Mouse (Mus musculus) C3H10T1/2 (cell line): ENCODE data around the gene Nme6. TPM values are rescaled to one million over a fixed set of nuclear protein-coding genes. Genes with fewer than 3 reads are reported as not detected.

ENCODE experiments used
- polyA plus RNA-seq, 2 experiments: library from polyadenylated mRNA; unstranded; fragments of >200 nt; fragmentation: generic; extraction: Trizol; gene quantifications; one replicate each; pipeline ENCODE4 v1.2.1; 2012; ENCODE audit warnings: missing spikeins in 2 of 2

The Nme6 gene
- 10 to 100 TPM; 21.9 to 65.7 TPM for polyA plus RNA-seq

DNA sequence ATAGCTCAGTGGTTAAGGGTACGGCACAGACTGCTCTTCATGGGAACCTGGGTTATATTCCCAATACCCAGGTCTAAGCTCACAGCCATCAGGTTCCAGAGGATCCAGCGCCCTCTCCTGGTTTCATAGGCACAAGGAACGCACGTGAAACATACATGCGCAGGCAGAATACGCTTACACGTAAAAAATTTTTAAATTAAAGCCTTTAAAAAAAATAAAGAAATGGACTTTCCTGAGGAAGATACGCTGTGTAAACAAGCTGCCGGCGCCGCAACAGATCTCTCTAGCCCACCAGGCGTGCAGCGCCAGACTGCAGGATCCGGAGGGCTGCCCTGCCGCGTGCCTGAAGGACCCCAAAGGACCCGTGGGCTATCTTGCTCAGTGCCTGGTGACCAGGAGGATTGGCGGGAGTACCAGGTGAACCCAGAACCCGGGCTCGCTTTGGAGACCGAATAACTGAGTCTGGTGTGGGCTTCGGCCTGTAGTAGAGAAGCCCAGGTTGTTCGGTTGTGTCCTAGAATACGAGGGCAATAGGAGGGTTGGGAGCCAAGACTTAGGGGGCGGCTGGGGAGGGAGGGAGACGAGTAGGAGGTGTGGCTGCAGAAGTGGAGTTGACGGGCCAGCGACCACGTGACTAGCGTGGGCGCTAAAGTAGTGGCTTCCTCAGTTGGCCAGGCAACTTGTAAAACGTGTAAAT is at the start of gene Nme6:
Gene Nme6, plus strand, starts transcription at position 359 of the 697 bp plus-strand sequence.

GRCm38 (mm10) chr9:109790570-109790969 is 42.0 kb upstream of the Nme6 start, which contains the start of gene Fbxw27:
Gene Fbxw27, minus strand, starts transcription at chr9:109790670.

GRCm38 (mm10) chr9:109811980-109812379 is 20.6 kb upstream of the Nme6 start, which contains the start of gene Spink8:
Gene Spink8, plus strand, starts transcription at chr9:109812280.

GRCm38 (mm10) chr9:109849312-109849758 is 16.8 kb downstream of the Nme6 start, which contains the start of gene Camp:
Gene Camp, minus strand, starts transcription at chr9:109849617.

DNA sequence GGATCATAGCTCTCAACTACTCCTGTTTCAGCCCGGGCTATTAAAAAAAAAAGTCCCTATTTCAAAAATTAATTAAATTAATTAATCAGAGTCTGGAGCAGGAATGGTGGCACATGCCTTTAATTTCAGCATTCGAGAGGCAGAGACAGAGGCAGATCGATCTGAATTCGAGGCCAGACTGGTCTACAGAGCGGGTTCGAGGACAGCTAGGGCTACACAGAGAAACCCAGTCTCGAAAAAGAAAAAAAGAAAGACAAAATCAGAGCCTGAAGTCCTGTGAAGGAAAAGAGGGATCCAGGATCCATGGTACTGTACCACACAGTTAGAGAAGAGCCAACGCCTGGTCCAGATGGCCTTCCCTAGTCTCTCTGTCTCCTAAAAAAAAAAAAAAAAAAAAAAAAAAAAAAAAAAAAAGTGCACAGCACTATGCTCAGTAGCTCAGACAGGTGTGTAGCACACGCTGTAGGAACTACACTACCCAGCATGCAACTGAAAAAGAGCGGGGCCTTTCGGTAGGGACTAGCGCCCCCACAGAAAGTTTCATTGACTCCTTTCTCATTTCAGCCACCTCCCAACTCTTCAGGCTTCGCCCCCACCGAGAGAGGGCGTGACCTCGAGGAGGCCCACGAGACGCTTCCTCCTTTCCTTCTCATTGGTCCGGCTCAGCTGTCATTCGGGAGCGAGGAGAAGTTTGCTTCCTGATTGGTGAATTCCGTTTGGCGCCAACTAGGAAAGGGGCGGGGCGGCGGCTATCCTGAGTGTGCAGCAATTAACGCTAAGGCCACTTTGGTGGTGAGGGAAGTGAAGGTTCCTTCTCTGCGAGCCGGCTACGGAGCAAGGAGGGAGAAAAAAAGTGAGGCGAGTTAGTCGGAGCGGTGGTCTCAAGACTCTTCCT is 42.5 kb downstream of the Nme6 start, which contains the start of gene Cdc25a:
Gene Cdc25a, plus strand, starts transcription at position 783 of the 895 bp plus-strand sequence.

Other genes starting within 250 kb of the Nme6 start
- not detected for gene Fbxw24, start 206.7 kb upstream of the Nme6 start, polyA plus RNA-seq
- gene Fbxw25, start 168.1 kb upstream of the Nme6 start, polyA plus RNA-seq: not detected
- gene Fbxw18, start 130.0 kb upstream of the Nme6 start, polyA plus RNA-seq: not detected
- gene Fbxw26, start 86.7 kb upstream of the Nme6 start, polyA plus RNA-seq: not detected
- gene Fbxw27, start 42.1 kb upstream of the Nme6 start, polyA plus RNA-seq: not detected
- not detected for gene Spink8, start 20.5 kb upstream of the Nme6 start, polyA plus RNA-seq
- under 1 TPM in 1 of 2 experiments, not detected in 1; 0.13 TPM for gene Camp, start 16.9 kb downstream of the Nme6 start, polyA plus RNA-seq
- gene Cdc25a, start 42.8 kb downstream of the Nme6 start, polyA plus RNA-seq: 1 to 10 TPM; 4.0 to 5.6 TPM
- gene Map4, start 98.7 kb downstream of the Nme6 start, polyA plus RNA-seq: 100 to 1,000 TPM in 1 of 2 experiments, 10 to 100 TPM in 1; 32.4 to 113 TPM